Mouse (Mus musculus): ENCODE data around the gene Ifit3b. TPM values are rescaled to one million over a fixed set of nuclear protein-coding genes. Genes with fewer than 3 reads are reported as not detected.

Gene Ifit3b
- total RNA-seq (2023), result 1.6 and 5.9 TPM in 2 replicates

GRCm38 (mm10) chr19:34607237-34608051 lies at the start of gene Ifit3b:
Ifit3b (plus strand) TSS chr19:34607970.

GRCm38 (mm10) chr19:34583126-34583766 lies 24.5 kb upstream of the Ifit3b start, which contains the start of gene Ifit3:
Ifit3 (plus strand) TSS chr19:34583531.

GRCm38 (mm10) chr19:34601888-34602287 lies 5.9 kb upstream of the Ifit3b start, which contains the start of gene Ifit1bl1:
Ifit1bl1 (minus strand) TSS chr19:34601956.

GRCm38 (mm10) chr19:34640623-34641022 lies 32.9 kb downstream of the Ifit3b start, which contains the start of the genes Ifit1bl2 and Ifit1:
Ifit1bl2 (minus strand) TSS chr19:34640743.
Ifit1 (plus strand) TSS chr19:34640871.

Other genes with a start within 250 kb of the Ifit3b start
- not detected in 2 replicates for gene Ch25h, start 132.8 kb upstream of the Ifit3b start, total RNA-seq (2023)
- 54.6 and 68.1 TPM in 2 replicates for gene Lipa, start 80.5 kb upstream of the Ifit3b start, total RNA-seq (2023)
- 3.1 and 5.1 TPM in 2 replicates for gene Ifit2, start 57.3 kb upstream of the Ifit3b start, total RNA-seq (2023)
- 4.7 and 15.4 TPM in 2 replicates for gene Ifit3, start 24.4 kb upstream of the Ifit3b start, total RNA-seq (2023)
- gene Ifit1bl1, start 6.0 kb upstream of the Ifit3b start, total RNA-seq (2023), result 0.69 and 1.00 TPM in 2 replicates
- gene Ifit1bl2, start 32.8 kb downstream of the Ifit3b start, total RNA-seq (2023), result 11.5 and 12.0 TPM in 2 replicates
- 2.2 and 7.9 TPM in 2 replicates for gene Ifit1, start 32.9 kb downstream of the Ifit3b start, total RNA-seq (2023)
- gene Slc16a12, start 139.3 kb downstream of the Ifit3b start, total RNA-seq (2023), result not detected in 2 replicates

Measured in neutrophil, adult 65 days (primary cell).